17 mouse cellular contexts compared by ENCODE assay signal in genomic region chr1:135604361-135605052, GRCm38 (mm10). TPM values are rescaled to one million over a fixed set of nuclear protein-coding genes. Genes with fewer than 3 reads are reported as not detected.
DNase-seq lines count a peak whose midpoint lies in the region; ATAC-seq and TF ChIP-seq lines count a peak whose summit lies in the region.
"Had no signal": no experiment of that assay in that cellular context is flagged by ENCODE, and none has a peak within 500 bp of the region (broad histone marks: within the 10 kb centered on the region; RNA-seq: fewer than 3 reads in every experiment).

No protein-coding gene starts in this region.

- H3K36me3 ChIP-seq in forebrain, embryonic 14.5 days (ENCODE audit: control insufficient read depth, insufficient read depth, low read length), result no peaks in the 10 kb centered on the region
- no peaks in the 10 kb centered on the region for H3K36me3 ChIP-seq in forebrain, embryonic 10.5 days (replicated peaks)
- 0 out of 2 replicates have a peak, but pooled peaks cover 7% of the 10 kb centered on the region for H3K36me3 ChIP-seq in lung, embryonic 14.5 days (ENCODE audit: insufficient read depth)
- H3K36me3 ChIP-seq: limb, embryonic 15.5 days; midbrain, embryonic 12.5 days had no signal

- 74% methylated on average over 7 of the region's 7 CpGs for WGBS in forebrain, embryonic 14.5 days
- WGBS in forebrain, embryonic 10.5 days, result 86% methylated on average over 7 of the region's 7 CpGs
- 66% methylated on average over 7 of the region's 7 CpGs for WGBS in lung, embryonic 14.5 days

- H3K9me3 ChIP-seq in forebrain, embryonic 14.5 days (replicated peaks; ENCODE audit: control insufficient read depth, low read length), result no peaks in the 10 kb centered on the region
- no peaks in the 10 kb centered on the region for H3K9me3 ChIP-seq in forebrain, embryonic 10.5 days
- no peaks in the 10 kb centered on the region for H3K9me3 ChIP-seq in lung, embryonic 14.5 days (ENCODE audit: low read depth, low read length)
- H3K9me3 ChIP-seq: embryonic facial prominence, embryonic 15.5 days; limb, embryonic 15.5 days; midbrain, embryonic 12.5 days had no signal

- H3K4me3 ChIP-seq in forebrain, embryonic 14.5 days (ENCODE audit: low read depth, low read length), result no peak overlapping the region
- no peak overlapping the region for H3K4me3 ChIP-seq in forebrain, embryonic 10.5 days
- no peak overlapping the region for H3K4me3 ChIP-seq in lung, embryonic 14.5 days (ENCODE audit: low read depth, low read length)
- H3K4me3 ChIP-seq: embryonic facial prominence, embryonic 15.5 days; left cerebral cortex, adult 2 months; limb, embryonic 15.5 days; midbrain, embryonic 12.5 days had no signal

- H3K27me3 ChIP-seq in forebrain, embryonic 14.5 days (replicated peaks; ENCODE audit: control insufficient read depth, insufficient read depth, low read length), result no peaks in the 10 kb centered on the region
- no peaks in the 10 kb centered on the region for H3K27me3 ChIP-seq in forebrain, embryonic 10.5 days (ENCODE audit: poor library complexity, severe bottlenecking)
- H3K27me3 ChIP-seq in lung, embryonic 14.5 days (ENCODE audit: insufficient read depth, low read length), result no peaks in the 10 kb centered on the region
- H3K27me3 ChIP-seq: limb, embryonic 15.5 days had no signal

- ATAC-seq in forebrain, embryonic 14.5 days, result no peak
- no peak for ATAC-seq in lung, embryonic 14.5 days (ENCODE audit: insufficient read depth)
- ATAC-seq: intestine, embryonic 16.5 days had no signal

- no peak overlapping the region; the same call in 1 of the 2 replicates for H3K27ac ChIP-seq in forebrain, embryonic 14.5 days (ENCODE audit: low read depth, low read length)
- H3K27ac ChIP-seq in forebrain, embryonic 10.5 days, result no peak overlapping the region
- no peak overlapping the region for H3K27ac ChIP-seq in lung, embryonic 14.5 days (ENCODE audit: low read depth)
- H3K27ac ChIP-seq: embryonic facial prominence, embryonic 15.5 days; left cerebral cortex, adult 2 months; limb, embryonic 15.5 days had no signal

- H3K9ac ChIP-seq in forebrain, embryonic 14.5 days (ENCODE audit: low read length), result no peak overlapping the region
- H3K9ac ChIP-seq in lung, embryonic 14.5 days, result no peak overlapping the region
- H3K9ac ChIP-seq: embryonic facial prominence, embryonic 15.5 days; limb, embryonic 15.5 days; midbrain, embryonic 12.5 days had no signal

- no peak overlapping the region for H3K4me2 ChIP-seq in forebrain, embryonic 14.5 days (ENCODE audit: low read length)
- no peak overlapping the region for H3K4me2 ChIP-seq in lung, embryonic 14.5 days
- H3K4me2 ChIP-seq: embryonic facial prominence, embryonic 15.5 days; limb, embryonic 15.5 days; midbrain, embryonic 12.5 days had no signal

- peaks cover 30% of the 10 kb centered on the region for H3K4me1 ChIP-seq in forebrain, embryonic 14.5 days (ENCODE audit: control insufficient read depth, insufficient read depth, low read length)
- H3K4me1 ChIP-seq in forebrain, embryonic 10.5 days, result peaks cover 42% of the 10 kb centered on the region
- no peaks in the 10 kb centered on the region for H3K4me1 ChIP-seq in lung, embryonic 14.5 days (ENCODE audit: insufficient read depth)

- TF ChIP-seq CTCF in lung, embryonic 14.5 days (IDR thresholded peaks at IDR 0.05; ENCODE audit: low read depth), result no peak

- DNase-seq in forebrain, embryonic 14.5 days (ENCODE audit: low spot score), result peak; percentile 69
- DNase-seq in forebrain, embryonic 10.5 days (ENCODE audit: extremely low spot score, low spot score), result no peak
- peak; percentile 43 for DNase-seq in lung, embryonic 14.5 days
- DNase-seq in lung, adult 18-20 months, result no peak
- DNase-seq in cerebellum, adult 11 months, result peak; percentile 79
- peak; percentile 87 to 90 for DNase-seq in cerebellum, postnatal 36 days
- DNase-seq in adrenal gland, postnatal 10 days, result no peak
- no peak for DNase-seq in thymus, postnatal 10 days (ENCODE audit: low spot score in 2 of 2)
- DNase-seq: heart, adult 11 months; heart, postnatal 10 days; kidney, postnatal 10 days; thymus, postnatal 4 days had no signal

RNA-seq across cellular contexts. Expression of gene Nav1, which starts 2.6 kb away (rescaled TPM):
- 26.1 and 38.3 TPM in 2 replicates for polyA plus RNA-seq in forebrain, embryonic 14.5 days (2014; fragmentation: Nextera tagmentation; extraction: Ambion mirVana)
- 25.3 and 28.4 TPM in 2 replicates for polyA plus RNA-seq in forebrain, embryonic 10.5 days (2016; fragmentation: Nextera tagmentation; extraction: Ambion mirVana)
- 19.6 and 21.7 TPM in 2 replicates for polyA plus RNA-seq in lung, embryonic 14.5 days (2014; fragmentation: Nextera tagmentation; extraction: Ambion mirVana)
- total RNA-seq in adrenal gland, postnatal 10 days (2021), result 10 to 100 TPM; 20.8 to 35.2 TPM

Comparison
In these comparisons a context has a peak if more than half of its experiments do, and no peak if none do; other contexts are left out.
1. DNase-seq: peak in forebrain, embryonic 14.5 days (single experiment), lung, embryonic 14.5 days (single experiment), cerebellum, adult 11 months (single experiment) and cerebellum, postnatal 36 days (2 of 2); none in forebrain, embryonic 10.5 days (single experiment), lung, adult 18-20 months (0 of 2), adrenal gland, postnatal 10 days (single experiment) and thymus, postnatal 10 days (0 of 2).